Mouse (Mus musculus): ENCODE measurements around the gene Cldn34c1.
A peak's percentile ranks its signal among the peaks of the same experiment; 100 is the strongest.
"Not testable (repeated sequence)": the region's sequence is repeated elsewhere in the genome, so short reads cannot be mapped to it uniquely, and the experiment has no call there.

Cldn34c1 gene

DNA sequence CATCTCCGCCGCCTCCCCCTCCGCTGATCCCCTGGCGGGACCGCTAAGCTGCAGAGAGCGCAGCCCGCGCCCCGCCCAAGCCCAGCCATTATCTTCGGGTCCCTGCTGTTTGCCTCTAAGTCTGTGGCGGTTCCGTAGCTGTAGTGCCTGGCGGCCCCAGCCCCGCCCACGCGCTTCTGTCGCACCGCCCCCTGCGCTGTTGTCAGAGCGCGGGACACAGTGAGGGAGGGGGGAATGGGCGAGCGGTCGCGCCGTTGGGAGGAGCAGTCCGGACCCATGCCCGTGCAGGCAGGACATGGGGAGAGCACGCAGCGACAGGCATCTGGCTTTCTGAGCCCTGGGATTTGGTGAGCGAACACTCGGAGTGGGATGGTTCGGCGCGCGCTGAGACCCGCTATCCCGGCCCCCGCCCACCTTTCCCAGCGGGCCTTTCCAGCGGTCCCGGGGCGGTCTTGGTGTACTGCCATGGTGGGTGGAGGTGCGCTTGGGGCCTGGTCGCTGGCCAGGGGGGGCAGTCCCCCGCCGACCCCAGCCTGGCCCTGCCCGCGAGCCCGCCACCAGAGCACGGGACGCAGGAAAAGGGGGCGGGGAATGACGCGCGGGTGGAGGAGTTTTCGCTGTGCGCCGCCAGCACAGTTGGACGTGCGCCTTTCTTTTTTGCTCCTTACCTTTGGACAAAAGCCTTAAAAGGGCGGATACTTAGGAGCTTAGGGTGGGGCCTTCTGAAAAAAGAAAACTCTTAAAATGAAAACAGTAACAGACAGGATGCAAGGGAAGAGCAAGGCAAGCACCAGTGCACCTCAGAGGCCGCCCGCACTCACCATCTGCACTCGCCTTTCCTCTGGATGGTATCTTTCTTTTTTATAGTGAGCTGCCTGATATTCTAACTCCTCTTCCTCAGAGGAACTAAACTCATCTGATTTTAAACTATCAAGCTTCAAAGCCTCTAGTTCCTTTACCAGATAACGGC, at the start of gene Cldn34c1:
Gene Cldn34c1 (plus strand): TSS at position 205 of the 970 bp plus-strand sequence.
- DNase-seq (ENCODE audit: low spot score) = peak; percentile 76

DNA sequence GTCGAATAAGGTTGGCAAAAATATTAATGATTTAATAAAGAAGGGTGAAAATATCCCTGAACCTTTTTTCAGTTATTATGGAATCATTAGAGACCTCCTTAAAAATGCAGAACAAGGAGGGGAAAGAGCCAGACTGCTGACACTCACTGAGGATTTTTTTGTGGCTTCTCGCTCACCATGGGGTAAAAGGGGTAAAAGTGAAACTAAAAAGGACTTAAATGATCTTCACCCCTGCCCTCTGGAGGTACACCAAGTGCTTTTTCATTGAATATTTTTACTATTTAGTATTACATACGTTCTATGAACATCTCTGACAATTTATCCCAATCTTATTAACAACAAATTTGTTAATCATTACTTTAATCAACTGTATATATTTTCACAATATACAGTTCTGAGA, 15.9 kb upstream of the Cldn34c1 start:
- no peak for DNase-seq (ENCODE audit: low spot score)

DNA sequence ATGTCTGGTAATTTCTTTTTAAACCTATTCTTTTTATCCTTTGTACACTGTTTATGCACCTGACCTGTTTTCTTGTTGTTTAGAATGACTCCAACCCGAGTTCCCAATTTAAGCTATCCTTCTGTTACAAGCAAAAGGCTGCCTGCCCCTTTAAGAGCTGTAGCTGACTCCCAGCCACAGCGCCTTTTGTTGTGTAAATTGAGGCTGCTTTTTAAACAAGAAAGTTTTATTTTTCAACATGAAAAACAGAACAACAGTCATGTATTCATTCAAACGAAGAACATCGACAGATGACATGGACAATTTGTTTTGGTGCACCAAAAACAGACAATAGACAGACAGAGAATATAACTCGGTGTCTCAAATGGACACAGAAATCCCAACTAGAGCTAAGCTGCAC, 489 bp upstream of the Cldn34c1 start:
- DNase-seq (ENCODE audit: low spot score) = not testable (repeated sequence)

DNA sequence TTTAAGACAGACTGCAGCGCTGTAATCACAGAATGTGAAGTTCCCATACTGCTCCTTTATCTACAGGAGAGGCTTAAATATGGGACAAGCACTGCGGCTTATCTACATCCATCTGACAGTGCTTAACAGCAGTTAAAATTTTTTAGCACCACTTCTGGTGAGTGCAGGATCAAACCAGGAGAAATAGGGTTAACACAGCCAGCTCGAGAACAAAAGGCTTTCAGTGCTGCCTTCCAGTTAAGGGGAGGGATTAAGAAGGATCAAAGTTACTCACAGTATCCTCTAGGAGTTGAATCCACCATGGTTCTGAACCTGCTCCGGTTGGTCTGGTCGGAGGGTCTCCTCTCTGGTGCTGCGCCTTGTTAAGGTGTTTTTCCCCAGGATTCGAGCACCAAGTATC, 1.4 kb downstream of the Cldn34c1 start:
- DNase-seq (ENCODE audit: low spot score) = not testable (repeated sequence)

DNA sequence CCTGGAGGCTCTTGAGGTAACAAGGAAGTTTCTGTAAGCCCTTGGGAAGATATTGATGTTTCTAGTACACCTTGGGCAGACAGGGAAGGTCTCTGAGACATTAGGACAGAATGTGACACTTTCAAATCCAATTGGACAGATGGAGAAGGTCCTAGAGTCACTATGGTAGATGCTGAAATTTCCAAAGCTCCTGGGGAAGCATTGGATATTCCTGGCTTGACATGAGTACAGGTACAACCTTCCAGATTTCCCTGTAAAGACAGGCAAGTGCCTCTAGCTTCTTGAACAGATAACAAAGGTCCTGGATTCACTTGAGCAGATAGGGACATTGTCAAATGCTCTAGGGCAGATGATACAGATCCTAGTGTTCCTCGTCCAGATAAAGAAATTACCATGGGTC, 119.1 kb downstream of the Cldn34c1 start, which contains the start of gene Srsx:
Gene Srsx (minus strand): TSS at position 101 of the 400 bp plus-strand sequence.
- not testable (repeated sequence) for DNase-seq (ENCODE audit: low spot score)
